Mouse (Mus musculus) neural tube, embryonic 12.5 days (tissue): ENCODE results near the gene Fgf6. TPM values are rescaled to one million over a fixed set of nuclear protein-coding genes. Genes with fewer than 3 reads are reported as not detected.
A peak's percentile ranks its signal among the peaks of the same experiment; 100 is the strongest.

Experiments used
- ATAC-seq: fragments of 200-750 bp; cut with Nextera tagmentation; 2 replicates; pipeline ENCODE4 v1.8.0; 2017; ENCODE audit warnings: low read depth, mild to moderate bottlenecking, moderate TSS enrichment, moderate library complexity; ENCODE audit not compliant: low FRiP score
- H3K27ac ChIP-seq: fragments of 300-500 bp; sonication (generic); 2 replicates; pipeline ENCODE4 v1.5.1; 2016
- H3K27me3 ChIP-seq: fragments of 300-500 bp; sonication (generic); replicated peaks from 2 replicates; pipeline ENCODE4 v1.6.1; 2016; ENCODE audit warnings: mild to moderate bottlenecking
- H3K36me3 ChIP-seq: fragments of 300-500 bp; sonication (generic); 2 replicates; pipeline ENCODE4 v1.6.1; 2016; ENCODE audit warnings: mild to moderate bottlenecking
- H3K4me1 ChIP-seq: fragments of 300-500 bp; sonication (generic); 2 replicates; pipeline ENCODE4 v1.6.1; 2016
- H3K4me2 ChIP-seq: fragments of 300-500 bp; sonication (generic); replicated peaks from 2 replicates; pipeline ENCODE4 v1.6.1; 2016; ENCODE audit warnings: mild to moderate bottlenecking
- H3K4me3 ChIP-seq: fragments of 300-500 bp; sonication (generic); 2 replicates; pipeline ENCODE4 v1.5.1; 2016
- H3K9ac ChIP-seq: fragments of 300-500 bp; sonication (generic); 2 replicates; pipeline ENCODE4 v1.6.1; 2016; ENCODE audit warnings: mild to moderate bottlenecking
- H3K9me3 ChIP-seq: fragments of 300-500 bp; sonication (generic); 2 replicates; pipeline ENCODE4 v1.6.1; 2016; ENCODE audit warnings: mild to moderate bottlenecking
- WGBS: fragments of 180-500 bp; shearing (Covaris S2); methylation state at CpG from one replicate; pipeline ENCODE4 v1.1.7; 2016; 5-methylcytosine and 5-hydroxymethylcytosine counted together
- polyA plus RNA-seq: library from polyadenylated mRNA; unstranded; fragments of >200 nt; fragmentation: Nextera tagmentation; extraction: Ambion mirVana; gene quantifications from 2 replicates; pipeline ENCODE4 v1.2.1, GENCODE M21; 2016

Gene Fgf6
- polyA plus RNA-seq, 1 experiment from 2014 or later: 0.13 TPM

- H3K4me1 ChIP-seq: peaks cover 15% of the 10 kb centered on the region
- H3K9ac ChIP-seq: no peak overlapping the region
- ATAC-seq: no peak
- no peak overlapping the region for H3K27ac ChIP-seq
- H3K9me3 ChIP-seq: no peaks in the 10 kb centered on the region
- no peak overlapping the region for H3K4me3 ChIP-seq
- H3K36me3 ChIP-seq: no peaks in the 10 kb centered on the region
- WGBS: 16% methylated on average over 13 of the region's 13 CpGs
- H3K4me2 ChIP-seq: no peak overlapping the region
- peaks cover 6% of the 10 kb centered on the region; the same call in 1 of the 2 replicates for H3K27me3 ChIP-seq
These were observed 5.0 kb downstream of the Fgf6 start for GRCm38 (mm10) chr6:127020431-127020830.

GRCm38 (mm10) chr6:127024836-127025235 is 9.4 kb downstream of the Fgf6 start:
- no peaks in the 10 kb centered on the region for H3K36me3 ChIP-seq
- ATAC-seq: no peak

GRCm38 (mm10) chr6:127034760-127035159 is 19.4 kb downstream of the Fgf6 start:
- no peaks in the 10 kb centered on the region for H3K36me3 ChIP-seq
- no peak for ATAC-seq
- no peak overlapping the region for H3K27ac ChIP-seq
- peak overlapping the region; percentile 32; the same call in 1 of the 2 replicates for H3K4me2 ChIP-seq
- H3K9ac ChIP-seq: no peak overlapping the region
- 41% methylated on average over 10 of the region's 10 CpGs for WGBS
- no peaks in the 10 kb centered on the region for H3K27me3 ChIP-seq
- no peaks in the 10 kb centered on the region for H3K9me3 ChIP-seq
- H3K4me3 ChIP-seq: no peak overlapping the region
- no peaks in the 10 kb centered on the region for H3K4me1 ChIP-seq

More at GRCm38 (mm10) chr6:127024836-127025235, 9.4 kb downstream of the Fgf6 start:
- Histone ChIP-seq H3K9me3 (no peaks in the 10 kb centered on the region), H3K4me2 (no peak overlapping the region), H3K27ac (no peak overlapping the region), H3K4me3 (no peak overlapping the region), H3K4me1 (peaks cover 5% of the 10 kb centered on the region), H3K9ac (no peak overlapping the region), H3K27me3 (peaks cover 6% of the 10 kb centered on the region; the same call in 1 of the 2 replicates)
- WGBS: 78% methylated on average over 7 of the region's 7 CpGs

GRCm38 (mm10) chr6:127044909-127045308 is 29.5 kb downstream of the Fgf6 start:
- H3K27me3 ChIP-seq: no peaks in the 10 kb centered on the region
- no peak overlapping the region for H3K27ac ChIP-seq
- H3K36me3 ChIP-seq: no peaks in the 10 kb centered on the region
- no peak overlapping the region for H3K9ac ChIP-seq
- ATAC-seq: no peak
- no peak overlapping the region for H3K4me2 ChIP-seq
- no peak overlapping the region for H3K4me3 ChIP-seq
- H3K4me1 ChIP-seq: no peaks in the 10 kb centered on the region
- WGBS: 68% methylated on average over 6 of the region's 6 CpGs
- no peaks in the 10 kb centered on the region for H3K9me3 ChIP-seq

- WGBS: 74% methylated on average over 4 of the region's 4 CpGs
- no peak overlapping the region for H3K27ac ChIP-seq
- H3K9me3 ChIP-seq: no peaks in the 10 kb centered on the region
- no peak overlapping the region for H3K4me2 ChIP-seq
- no peaks in the 10 kb centered on the region for H3K27me3 ChIP-seq
- H3K9ac ChIP-seq: no peak overlapping the region
- H3K36me3 ChIP-seq: no peaks in the 10 kb centered on the region
- H3K4me3 ChIP-seq: no peak overlapping the region
- no peak for ATAC-seq
- H3K4me1 ChIP-seq: no peaks in the 10 kb centered on the region
These were observed 35.5 kb downstream of the Fgf6 start for GRCm38 (mm10) chr6:127050847-127051246.

GRCm38 (mm10) chr6:127056990-127057588 is 41.7 kb downstream of the Fgf6 start:
- no peaks in the 10 kb centered on the region for H3K36me3 ChIP-seq
- H3K9me3 ChIP-seq: no peaks in the 10 kb centered on the region
- WGBS: 88% methylated on average over 12 of the region's 12 CpGs
- no peak for ATAC-seq
- H3K4me1 ChIP-seq: no peaks in the 10 kb centered on the region
- H3K4me2 ChIP-seq: no peak overlapping the region
- no peak overlapping the region for H3K27ac ChIP-seq
- no peaks in the 10 kb centered on the region for H3K27me3 ChIP-seq
- H3K9ac ChIP-seq: no peak overlapping the region
- no peak overlapping the region for H3K4me3 ChIP-seq

- no peak for ATAC-seq
- H3K27me3 ChIP-seq: 0 out of 2 replicates have a peak, but pooled peaks cover 5% of the 10 kb centered on the region
- H3K4me3 ChIP-seq: no peak overlapping the region
- no peak overlapping the region for H3K4me2 ChIP-seq
- H3K36me3 ChIP-seq: no peaks in the 10 kb centered on the region
- WGBS: 83% methylated on average over 4 of the region's 4 CpGs
- H3K4me1 ChIP-seq: peaks cover 4% of the 10 kb centered on the region; the same call in 1 of the 2 replicates
- H3K9me3 ChIP-seq: no peaks in the 10 kb centered on the region
- H3K9ac ChIP-seq: no peak overlapping the region
- H3K27ac ChIP-seq: no peak overlapping the region
These were observed 44.6 kb downstream of the Fgf6 start for GRCm38 (mm10) chr6:127059975-127060374.

GRCm38 (mm10) chr6:127063915-127064314 is 48.5 kb downstream of the Fgf6 start:
- H3K27me3 ChIP-seq: 0 out of 2 replicates have a peak, but pooled peaks cover 9% of the 10 kb centered on the region
- peaks cover 4% of the 10 kb centered on the region; the same call in 1 of the 2 replicates for H3K4me1 ChIP-seq
- no peak overlapping the region for H3K4me3 ChIP-seq
- ATAC-seq: no peak
- H3K9ac ChIP-seq: no peak overlapping the region
- no peak overlapping the region for H3K4me2 ChIP-seq
- 87% methylated on average over 3 of the region's 3 CpGs for WGBS
- no peaks in the 10 kb centered on the region for H3K36me3 ChIP-seq
- H3K9me3 ChIP-seq: no peaks in the 10 kb centered on the region
- H3K27ac ChIP-seq: no peak overlapping the region

GRCm38 (mm10) chr6:127064815-127065214 is 49.4 kb downstream of the Fgf6 start:
- Histone ChIP-seq H3K27ac (no peak overlapping the region), H3K4me2 (peak overlapping the region; percentile 41), H3K36me3 (no peaks in the 10 kb centered on the region), H3K4me3 (no peak overlapping the region), H3K27me3 (0 out of 2 replicates have a peak, but pooled peaks cover 9% of the 10 kb centered on the region), H3K9me3 (no peaks in the 10 kb centered on the region), H3K4me1 (peaks cover 4% of the 10 kb centered on the region; the same call in 1 of the 2 replicates), H3K9ac (no peak overlapping the region)
- ATAC-seq: no peak
- 9% methylated on average over 14 of the region's 14 CpGs for WGBS

- Histone ChIP-seq H3K9ac (no peak within 1 kb of the TSS), H3K36me3 (no peaks in the 10 kb centered on the region), H3K27me3 (no peaks in the 10 kb centered on the region), H3K4me1 (no peaks in the 10 kb centered on the region), H3K27ac (no peak within 1 kb of the TSS), H3K4me2 (no peak within 1 kb of the TSS), H3K9me3 (no peaks in the 10 kb centered on the region), H3K4me3 (no peak within 1 kb of the TSS)
- ATAC-seq: no peak
- WGBS: 11% methylated on average over 5 of the region's 5 CpGs
These were observed 57.4 kb downstream of the Fgf6 start, which contains the start of gene Fgf23 for GRCm38 (mm10) chr6:127072817-127073216. TSS of gene Fgf23 (plus strand) at chr6:127072902.

Other genes starting within 250 kb of the Fgf6 start
- gene Ndufa9, start 166.4 kb upstream of the Fgf6 start, polyA plus RNA-seq: 191 TPM in 2 replicates
- 0.08 and 0.17 TPM in 2 replicates for gene Akap3, start 162.5 kb upstream of the Fgf6 start, polyA plus RNA-seq
- gene Dyrk4, start 93.7 kb upstream of the Fgf6 start, polyA plus RNA-seq: not detected in 2 replicates
- 37.9 and 39.0 TPM in 2 replicates for gene Rad51ap1, start 76.0 kb upstream of the Fgf6 start, polyA plus RNA-seq
- 22.4 and 24.5 TPM in 2 replicates for gene D6Wsu163e, start 75.6 kb upstream of the Fgf6 start, polyA plus RNA-seq
- not detected in 2 replicates for gene Fgf23, start 57.3 kb downstream of the Fgf6 start, polyA plus RNA-seq
- 7.9 and 8.3 TPM in 2 replicates for gene Tigar, start 94.0 kb downstream of the Fgf6 start, polyA plus RNA-seq
- 399 and 445 TPM in 2 replicates for gene Ccnd2, start 136.6 kb downstream of the Fgf6 start, polyA plus RNA-seq